Mouse (Mus musculus) liver, embryonic 16.5 days (tissue): ENCODE results near the gene Atp5g2. TPM values are rescaled to one million over a fixed set of nuclear protein-coding genes. Genes with fewer than 3 reads are reported as not detected.
A peak's percentile ranks its signal among the peaks of the same experiment; 100 is the strongest.
"Not testable (repeated sequence)": the region's sequence is repeated elsewhere in the genome, so short reads cannot be mapped to it uniquely, and the experiment has no call there.

Experiments
- ATAC-seq: fragments of 200-750 bp; cut with Nextera tagmentation; 2 replicates; pipeline ENCODE4 v1.8.0; 2017; ENCODE audit warnings: low read depth, mild to moderate bottlenecking, moderate number of reproducible peaks, moderate library complexity
- H3K27ac ChIP-seq: fragments of 300-500 bp; sonication (generic); 2 replicates; pipeline ENCODE4 v1.5.1; 2014; ENCODE audit warnings: mild to moderate bottlenecking, low read length
- H3K27me3 ChIP-seq: fragments of 300-500 bp; sonication (generic); 2 replicates; pipeline ENCODE4 v1.6.1; 2014; ENCODE audit warnings: low read depth, low read length, mixed read lengths; ENCODE audit not compliant: control insufficient read depth, insufficient read depth
- H3K36me3 ChIP-seq: fragments of 300-500 bp; sonication (generic); 2 replicates; pipeline ENCODE4 v1.6.1; 2014; ENCODE audit warnings: mild to moderate bottlenecking; ENCODE audit not compliant: control insufficient read depth, insufficient read depth
- H3K4me1 ChIP-seq: fragments of 300-500 bp; sonication (generic); 2 replicates; pipeline ENCODE4 v1.6.1; 2014; ENCODE audit warnings: low read depth, low read length, mixed read lengths; ENCODE audit not compliant: control insufficient read depth
- H3K4me2 ChIP-seq: fragments of 300-500 bp; sonication (generic); 2 replicates; pipeline ENCODE4 v1.6.1; 2014; ENCODE audit warnings: low read depth, low read length, mixed read lengths
- H3K4me3 ChIP-seq: fragments of 300-500 bp; sonication (generic); 2 replicates; pipeline ENCODE4 v1.5.1; 2014; ENCODE audit warnings: low read depth, mild to moderate bottlenecking, low read length
- H3K9ac ChIP-seq: fragments of 300-500 bp; sonication (generic); 2 replicates; pipeline ENCODE4 v1.6.1; 2014; ENCODE audit warnings: low read depth, low read length
- H3K9me3 ChIP-seq: fragments of 300-500 bp; sonication (generic); replicated peaks from 2 replicates; pipeline ENCODE4 v1.6.1; 2016; ENCODE audit warnings: low read length; ENCODE audit not compliant: control insufficient read depth
- WGBS: fragments of 180-500 bp; shearing (Covaris S2); extraction: QIAGEN DNeasy Blood & Tissue Kit; methylation state at CpG from one replicate; pipeline ENCODE4 v1.1.7; 2014; ENCODE audit not compliant: insufficient replicate concordance; 5-methylcytosine and 5-hydroxymethylcytosine counted together
- polyA plus RNA-seq: library from polyadenylated mRNA; unstranded; fragments of >200 nt; fragmentation: Nextera tagmentation; extraction: Ambion mirVana; gene quantifications from 2 replicates; pipeline ENCODE4 v1.2.1, GENCODE M21; 2015

The Atp5g2 gene
- polyA plus RNA-seq, 1 experiment from 2014 or later, result 26.0 TPM

DNA sequence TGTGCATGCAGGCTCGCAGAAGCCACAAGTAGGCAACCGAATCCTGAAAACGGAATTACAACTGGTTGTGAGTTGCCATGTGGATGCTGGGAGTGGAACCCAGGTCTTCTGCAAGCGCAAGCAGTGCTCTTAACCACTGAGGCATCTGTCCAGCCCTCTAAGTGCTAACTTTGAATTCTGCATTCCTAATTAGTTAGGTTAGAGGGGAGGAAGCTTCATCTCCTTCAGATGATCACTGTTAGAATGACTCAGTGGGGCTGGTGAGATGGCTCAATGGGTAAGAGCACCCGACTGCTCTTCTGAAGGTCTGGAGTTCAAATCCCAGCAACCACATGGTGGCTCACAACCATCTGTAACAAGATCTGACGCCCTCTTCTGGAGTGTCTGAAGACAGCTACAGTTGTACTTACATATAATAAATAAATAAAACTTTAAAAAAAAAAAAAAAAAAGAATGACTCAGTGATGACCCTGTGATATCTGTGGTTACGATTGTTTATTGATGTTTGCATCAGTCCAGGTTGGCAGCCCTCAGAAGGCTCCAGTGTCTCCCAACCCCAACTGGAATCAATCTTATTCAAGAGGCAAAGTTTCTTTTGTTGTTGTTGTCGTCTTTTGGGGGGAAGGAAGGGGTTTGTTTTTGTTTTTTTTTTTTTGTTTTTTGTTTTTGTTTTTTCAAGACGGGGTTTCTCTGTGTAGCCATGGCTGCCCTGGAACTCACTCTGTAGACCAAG is 20.1 kb downstream of the Atp5g2 start:
- not testable (repeated sequence) for H3K9me3 ChIP-seq, H3K9ac ChIP-seq, H3K27ac ChIP-seq, H3K4me3 ChIP-seq, H3K36me3 ChIP-seq, H3K4me2 ChIP-seq, H3K4me1 ChIP-seq, H3K27me3 ChIP-seq, ATAC-seq
- 69% methylated on average over 8 of the region's 9 CpGs for WGBS

DNA sequence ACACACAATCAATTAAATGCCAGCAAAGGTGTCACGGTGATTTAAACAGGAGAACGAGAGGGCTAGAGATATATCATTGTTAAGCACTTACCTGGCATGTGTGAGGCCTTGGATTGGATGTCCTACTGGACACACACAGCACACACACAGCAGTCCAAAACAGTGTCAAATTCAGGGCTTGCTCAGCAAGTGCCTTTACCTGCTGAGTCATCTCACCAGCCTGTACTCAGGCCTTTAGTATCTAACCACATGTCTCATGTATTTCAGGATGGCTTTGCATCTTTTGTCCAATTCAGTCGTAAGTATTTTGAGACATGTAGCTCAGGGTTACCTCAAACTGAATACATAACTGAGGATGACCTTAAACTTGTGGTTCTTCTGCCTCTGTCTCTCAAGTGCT is 21.0 kb downstream of the Atp5g2 start:
- Histone ChIP-seq H3K4me3 (no peak overlapping the region), H3K27ac (no peak overlapping the region), H3K9me3 (no peaks in the 10 kb centered on the region), H3K9ac (no peak overlapping the region), H3K4me1 (no peaks in the 10 kb centered on the region), H3K4me2 (no peak overlapping the region), H3K36me3 (no peaks in the 10 kb centered on the region), H3K27me3 (no peaks in the 10 kb centered on the region)
- ATAC-seq, result no peak
- 67% methylated on average over 3 of the region's 3 CpGs for WGBS

DNA sequence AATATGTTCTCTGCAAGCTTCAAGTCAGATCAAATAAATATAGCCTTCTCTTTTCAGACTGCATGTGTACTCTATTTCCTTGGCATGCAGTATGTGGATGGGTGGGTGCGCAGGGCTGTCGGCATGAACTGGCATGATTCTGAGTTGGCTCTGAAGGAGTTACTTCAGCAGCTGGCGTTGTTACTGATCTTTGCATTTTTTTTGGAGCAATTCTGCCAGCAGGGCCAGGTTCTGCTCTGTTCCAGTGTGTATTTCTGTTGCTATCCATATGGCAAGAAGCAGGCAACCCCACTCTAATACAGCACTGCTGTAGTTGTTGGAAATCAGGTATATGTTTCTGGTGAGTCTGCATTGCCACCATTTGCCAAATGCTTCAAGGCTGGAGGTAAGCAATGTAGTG is 36.3 kb downstream of the Atp5g2 start:
- Histone ChIP-seq H3K27ac (no peak overlapping the region), H3K36me3 (no peaks in the 10 kb centered on the region), H3K9me3 (no peaks in the 10 kb centered on the region), H3K9ac (no peak overlapping the region), H3K4me1 (no peaks in the 10 kb centered on the region), H3K4me2 (no peak overlapping the region), H3K4me3 (no peak overlapping the region), H3K27me3 (no peaks in the 10 kb centered on the region)
- ATAC-seq, result no peak
- WGBS, result 73% methylated on average over 3 of the region's 3 CpGs

DNA sequence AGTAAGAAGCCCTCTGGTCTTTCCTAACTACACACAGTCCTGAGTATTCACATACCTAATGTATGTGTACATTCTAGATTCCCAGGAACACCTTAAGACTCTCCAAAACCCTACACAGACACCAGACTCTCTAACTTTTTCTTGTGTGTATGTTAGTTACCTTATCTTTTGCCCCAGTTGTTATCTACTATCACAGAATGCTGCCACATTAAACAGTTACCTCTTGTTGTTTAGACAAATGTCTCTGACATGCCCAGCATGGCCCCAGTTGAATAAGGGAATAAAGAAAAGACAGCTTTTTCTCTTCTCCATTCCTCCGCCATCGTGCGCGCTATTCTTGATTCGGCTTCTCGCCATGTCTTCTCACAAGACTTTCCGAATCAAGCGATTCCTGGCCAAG is 37.5 kb downstream of the Atp5g2 start:
- no peaks in the 10 kb centered on the region for H3K36me3 ChIP-seq
- no peak for ATAC-seq
- no peak overlapping the region for H3K4me3 ChIP-seq
- no peaks in the 10 kb centered on the region for H3K27me3 ChIP-seq
- H3K4me1 ChIP-seq, result no peaks in the 10 kb centered on the region
- H3K4me2 ChIP-seq, result no peak overlapping the region
- 82% methylated on average over 8 of the region's 8 CpGs for WGBS
- no peaks in the 10 kb centered on the region for H3K9me3 ChIP-seq
- no peak overlapping the region for H3K27ac ChIP-seq
- no peak overlapping the region for H3K9ac ChIP-seq

DNA sequence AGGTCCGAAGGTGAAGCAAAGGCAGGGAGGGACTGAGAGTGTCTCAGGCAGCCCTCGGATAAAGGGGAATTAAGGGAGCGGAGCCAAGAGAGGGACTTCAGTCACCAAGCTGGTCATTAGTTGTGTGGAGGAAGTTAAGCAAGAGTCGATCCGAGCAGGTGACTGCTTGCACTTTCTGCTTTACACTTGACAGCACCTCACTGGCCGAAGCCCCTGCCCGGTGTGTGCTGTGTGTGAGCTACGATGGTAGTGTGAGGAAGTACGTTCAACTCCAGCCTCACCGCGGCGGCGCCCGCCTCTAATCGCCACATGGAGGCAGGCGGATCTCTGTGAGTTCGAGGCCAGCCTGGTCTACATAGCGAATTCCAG is 46.5 kb downstream of the Atp5g2 start:
- no peaks in the 10 kb centered on the region for H3K27me3 ChIP-seq
- ATAC-seq, result peak; percentile 10; the same call in 1 of the 2 replicates
- H3K9ac ChIP-seq, result peak overlapping the region; percentile 87
- H3K4me1 ChIP-seq, result peaks cover 19% of the 10 kb centered on the region
- H3K4me2 ChIP-seq, result peak overlapping the region; percentile 85
- H3K9me3 ChIP-seq, result no peaks in the 10 kb centered on the region
- peak overlapping the region; percentile 82 for H3K4me3 ChIP-seq
- no peaks in the 10 kb centered on the region for H3K36me3 ChIP-seq
- under 1% methylated on average over 18 of the region's 18 CpGs for WGBS
- peak overlapping the region; percentile 95 for H3K27ac ChIP-seq

DNA sequence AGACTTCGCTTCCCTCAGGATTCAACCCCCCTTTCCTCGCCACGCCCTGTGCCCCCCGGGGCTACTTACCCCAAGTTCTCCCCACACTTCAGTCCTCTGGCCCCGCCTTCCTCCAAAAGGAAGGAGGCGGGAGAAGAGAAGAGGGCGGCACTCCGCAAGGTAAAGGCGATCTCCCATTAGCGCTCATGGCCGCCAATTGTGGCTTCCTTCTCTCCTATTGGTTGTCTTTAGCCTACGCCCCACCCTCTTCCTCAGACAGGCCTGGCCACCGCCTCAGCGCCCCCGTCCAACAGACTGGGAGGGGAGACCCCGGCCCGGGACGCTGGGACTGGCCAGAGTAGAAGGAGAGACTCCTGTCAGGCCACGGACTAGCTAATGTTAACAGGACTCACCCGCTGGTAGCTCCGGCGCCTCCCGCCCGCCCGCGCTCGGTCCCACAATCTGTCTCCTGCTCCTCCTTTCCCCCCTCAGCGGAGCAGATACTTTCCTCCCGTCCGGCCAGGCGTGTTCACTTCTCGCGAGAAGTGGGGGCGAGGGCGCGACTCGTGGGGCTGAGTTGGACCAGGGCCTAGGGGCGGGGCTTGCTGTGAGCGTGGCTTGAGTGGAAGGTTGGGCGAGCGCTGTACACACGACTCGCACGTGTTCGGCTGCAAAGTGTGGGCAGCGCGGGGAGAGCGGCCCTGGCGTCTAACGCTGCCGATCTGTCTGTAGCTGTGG is 47.0 kb downstream of the Atp5g2 start, which contains the start of the genes Gm28047 and Atf7:
Gm28047 (minus strand) TSS at position 98 of the 717 bp plus-strand sequence.
Atf7 (minus strand) TSS at position 495 of the 717 bp plus-strand sequence.
- 0% methylated on average over 51 of the region's 51 CpGs for WGBS

DNA sequence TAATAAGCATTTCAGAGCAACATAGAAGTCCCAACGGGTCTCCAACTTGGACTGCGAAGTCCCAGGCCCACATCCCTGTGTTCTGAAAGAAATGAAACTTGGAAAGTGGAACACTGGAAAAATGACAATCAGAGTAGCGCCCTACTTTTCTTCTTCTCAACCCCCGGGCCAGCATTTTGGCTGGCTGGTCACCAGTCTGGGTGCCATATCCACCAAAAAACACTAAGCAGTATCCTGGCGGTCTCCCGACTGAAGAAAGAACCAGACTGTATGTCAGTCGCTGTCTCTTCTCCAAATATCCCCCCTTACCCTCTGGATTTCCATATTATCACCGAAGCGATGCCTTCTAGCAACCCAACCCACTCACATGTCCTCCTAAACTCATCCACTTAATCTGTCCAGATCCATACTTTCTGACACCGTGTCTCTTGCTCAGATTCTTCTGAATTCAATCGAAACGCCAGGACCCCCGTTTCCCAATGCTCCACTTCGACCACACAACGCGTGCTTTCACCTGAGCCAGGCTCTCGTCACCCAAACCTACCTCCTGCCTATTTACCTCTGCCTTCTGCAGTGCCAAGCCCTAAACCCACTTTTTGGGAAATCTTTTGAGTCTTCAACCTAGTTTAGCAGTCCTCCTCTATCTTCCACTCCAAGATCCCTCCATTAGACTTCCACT is 47.7 kb downstream of the Atp5g2 start:
- no peaks in the 10 kb centered on the region for H3K27me3 ChIP-seq
- H3K9ac ChIP-seq, result peak overlapping the region; percentile 87
- no peaks in the 10 kb centered on the region for H3K36me3 ChIP-seq
- peaks cover 19% of the 10 kb centered on the region for H3K4me1 ChIP-seq
- H3K4me3 ChIP-seq, result peak overlapping the region; percentile 82
- WGBS, result 3% methylated on average over 17 of the region's 17 CpGs
- peak overlapping the region; percentile 51 for H3K27ac ChIP-seq
- H3K4me2 ChIP-seq, result peak overlapping the region; percentile 85
- ATAC-seq, result no peak
- H3K9me3 ChIP-seq, result no peaks in the 10 kb centered on the region

More for the DNA sequence above, 47.0 kb downstream of the Atp5g2 start, which contains the start of the genes Gm28047 and Atf7:
- Histone ChIP-seq H3K9me3 (no peaks in the 10 kb centered on the region), H3K27me3 (no peaks in the 10 kb centered on the region), H3K27ac (peak within 1 kb of the TSS; percentile 95), H3K4me3 (peak within 1 kb of the TSS; percentile 82), H3K4me2 (peak within 1 kb of the TSS; percentile 85), H3K9ac (peak within 1 kb of the TSS; percentile 87), H3K36me3 (no peaks in the 10 kb centered on the region), H3K4me1 (peaks cover 19% of the 10 kb centered on the region)
- ATAC-seq, result peak; percentile 97

DNA sequence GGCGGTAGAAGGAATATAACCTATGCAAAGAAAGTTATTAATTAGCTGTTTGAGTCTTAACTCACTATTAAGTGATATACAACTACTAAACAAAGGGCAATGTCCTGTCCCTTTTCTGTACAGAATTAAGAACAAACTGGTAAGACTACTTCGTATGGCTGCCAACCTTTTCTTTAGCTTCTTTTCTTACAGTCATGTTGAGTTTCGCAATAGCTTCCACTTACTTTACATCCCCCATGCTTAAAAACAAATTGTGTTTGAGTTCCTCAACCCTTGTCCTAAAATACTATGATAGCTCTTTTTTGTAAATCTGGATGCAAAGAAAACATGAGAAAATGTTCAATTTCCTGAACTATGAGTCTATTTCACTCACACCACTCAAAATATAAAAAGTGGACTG is 49.0 kb downstream of the Atp5g2 start:
- Histone ChIP-seq H3K9me3 (no peaks in the 10 kb centered on the region), H3K9ac (no peak overlapping the region), H3K4me3 (no peak overlapping the region), H3K4me1 (peaks cover 19% of the 10 kb centered on the region), H3K27ac (no peak overlapping the region), H3K4me2 (peak overlapping the region; percentile 43; the same call in 1 of the 2 replicates), H3K27me3 (no peaks in the 10 kb centered on the region), H3K36me3 (no peaks in the 10 kb centered on the region)
- WGBS, result 65% methylated on average over 3 of the region's 3 CpGs
- no peak for ATAC-seq

DNA sequence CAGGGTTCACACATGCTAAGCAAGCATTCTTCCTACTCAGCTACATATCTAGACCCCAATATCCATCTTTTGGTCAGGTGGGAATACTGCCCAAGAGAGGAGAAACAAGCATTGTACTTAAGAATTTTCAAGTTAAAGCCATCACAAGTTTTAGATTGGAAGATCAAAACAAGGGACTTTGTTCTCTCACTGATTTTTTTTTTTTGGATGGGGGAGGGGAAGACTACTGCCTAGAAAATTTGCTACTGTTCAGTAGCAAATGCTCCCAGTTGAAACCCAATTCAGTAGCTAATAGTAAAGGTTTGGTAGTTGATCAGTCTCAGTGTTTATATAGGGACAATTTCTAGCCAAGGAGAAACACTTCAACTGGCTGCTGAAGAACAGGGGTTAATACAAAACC is 49.6 kb downstream of the Atp5g2 start:
- H3K27ac ChIP-seq, result no peak overlapping the region
- H3K36me3 ChIP-seq, result no peaks in the 10 kb centered on the region
- no peak overlapping the region for H3K9ac ChIP-seq
- H3K9me3 ChIP-seq, result no peaks in the 10 kb centered on the region
- no peak overlapping the region for H3K4me2 ChIP-seq
- ATAC-seq, result no peak
- H3K4me1 ChIP-seq, result peaks cover 19% of the 10 kb centered on the region
- no peak overlapping the region for H3K4me3 ChIP-seq
- no peaks in the 10 kb centered on the region for H3K27me3 ChIP-seq
